ENCODE assay signal across 9 mouse cellular contexts in the genomic region with DNA sequence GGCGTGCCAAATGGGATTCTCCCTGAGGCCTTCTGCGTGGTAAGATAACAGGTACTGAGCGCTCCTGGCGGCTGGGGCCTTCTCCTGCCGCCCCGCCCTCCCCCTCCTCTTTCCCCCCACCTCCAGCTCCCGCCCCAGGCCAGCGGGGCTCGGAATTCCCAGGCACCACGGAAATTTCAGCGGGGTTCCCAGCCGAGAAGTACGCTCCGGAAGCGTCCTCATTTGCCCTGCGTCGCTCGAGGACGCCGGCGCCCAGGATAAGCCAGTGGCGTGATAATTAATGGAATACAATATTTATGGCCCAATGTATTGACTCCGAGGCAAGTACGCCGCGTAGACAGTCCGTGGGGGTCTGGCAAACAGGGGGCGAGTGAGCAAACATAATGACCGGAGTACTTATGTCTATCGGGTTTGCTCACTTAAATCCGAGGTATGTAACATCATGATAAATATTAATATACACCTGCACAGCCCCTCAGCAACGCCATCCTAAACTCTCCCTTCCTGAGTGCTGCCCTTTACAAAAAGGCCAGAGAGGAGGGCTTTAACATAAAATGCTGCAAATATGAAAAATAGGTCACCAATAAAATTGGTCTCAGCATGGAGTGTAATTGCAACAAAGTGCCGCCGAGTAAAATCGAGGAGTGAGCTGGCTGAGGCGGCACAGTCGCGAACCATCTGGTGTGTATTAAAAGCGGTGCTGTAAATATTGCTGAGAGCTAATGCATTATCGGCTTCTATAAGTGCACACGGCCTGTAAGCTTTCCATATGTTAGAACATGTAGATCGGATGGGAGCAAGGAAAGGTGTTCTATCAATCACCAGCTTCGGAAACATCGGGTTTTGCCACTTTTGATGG. TPM values are rescaled to one million over a fixed set of nuclear protein-coding genes. Genes with fewer than 3 reads are reported as not detected.
DNase-seq lines count a peak whose midpoint lies in the region; ATAC-seq and TF ChIP-seq lines count a peak whose summit lies in the region.
"Had no signal": no experiment of that assay in that cellular context is flagged by ENCODE, and none has a peak within 500 bp of the region (broad histone marks: within the 10 kb centered on the region; RNA-seq: fewer than 3 reads in every experiment).

No protein-coding gene starts in this region.

- no peak overlapping the region for H3K9ac ChIP-seq in kidney, embryonic 15.5 days
- H3K9ac ChIP-seq in forebrain, embryonic 12.5 days: peak overlapping the region; percentile 68
- H3K9ac ChIP-seq in liver, embryonic 15.5 days: no peak overlapping the region

- peaks cover 94% of the 10 kb centered on the region for H3K27me3 ChIP-seq in kidney, embryonic 15.5 days
- no peaks in the 10 kb centered on the region; the same call in 1 of the 2 replicates for H3K27me3 ChIP-seq in cerebellum, adult 2 months (ENCODE audit: control insufficient read depth, insufficient read depth, low read length)
- H3K27me3 ChIP-seq in forebrain, embryonic 12.5 days: peaks cover 64% of the 10 kb centered on the region
- peaks cover 97% of the 10 kb centered on the region for H3K27me3 ChIP-seq in liver, embryonic 15.5 days

- H3K4me1 ChIP-seq in kidney, embryonic 15.5 days: peaks cover 27% of the 10 kb centered on the region
- no peaks in the 10 kb centered on the region for H3K4me1 ChIP-seq in cerebellum, adult 2 months (ENCODE audit: control insufficient read depth, insufficient read depth, low read length)
- peaks cover 53% of the 10 kb centered on the region for H3K4me1 ChIP-seq in forebrain, embryonic 12.5 days
- H3K4me1 ChIP-seq in liver, embryonic 15.5 days (replicated peaks): no peaks in the 10 kb centered on the region

- no peak for TF ChIP-seq CTCF in cerebellum, adult 2 months (IDR thresholded peaks at IDR 0.05; ENCODE audit: borderline replicate concordance, insufficient read depth, low read depth, low read length)

- peak; percentile 13; the same call in 1 of the 2 replicates for ATAC-seq in kidney, embryonic 15.5 days (replicated peaks; ENCODE audit: low FRiP score)
- peak; percentile 12 for ATAC-seq in forebrain, embryonic 12.5 days (ENCODE audit: low FRiP score)
- no peak for ATAC-seq in liver, embryonic 15.5 days (ENCODE audit: insufficient read depth)
- ATAC-seq: Patski had no signal

- no peak overlapping the region for H3K27ac ChIP-seq in kidney, embryonic 15.5 days
- peak overlapping the region; percentile 62; the same call in 1 of the 2 replicates for H3K27ac ChIP-seq in cerebellum, adult 2 months (ENCODE audit: insufficient read depth, low read length)
- peak overlapping the region; percentile 97 for H3K27ac ChIP-seq in forebrain, embryonic 12.5 days
- H3K27ac ChIP-seq in liver, embryonic 15.5 days (replicated peaks): no peak overlapping the region

- under 1% methylated on average over 42 of the region's 44 CpGs for WGBS in kidney, embryonic 15.5 days
- 2% methylated on average over 44 of the region's 44 CpGs for WGBS in cerebellum, adult 2 months
- under 1% methylated on average over 43 of the region's 44 CpGs for WGBS in forebrain, embryonic 12.5 days
- 2% methylated on average over 44 of the region's 44 CpGs for WGBS in liver, embryonic 15.5 days (ENCODE audit: insufficient replicate concordance)

- H3K36me3 ChIP-seq in kidney, embryonic 15.5 days: no peaks in the 10 kb centered on the region
- H3K36me3 ChIP-seq in forebrain, embryonic 12.5 days (replicated peaks): no peaks in the 10 kb centered on the region
- H3K36me3 ChIP-seq in liver, embryonic 15.5 days (replicated peaks): no peaks in the 10 kb centered on the region

- no peaks in the 10 kb centered on the region for H3K9me3 ChIP-seq in kidney, embryonic 15.5 days (replicated peaks)
- H3K9me3 ChIP-seq in forebrain, embryonic 12.5 days: no peaks in the 10 kb centered on the region
- no peaks in the 10 kb centered on the region for H3K9me3 ChIP-seq in liver, embryonic 15.5 days (replicated peaks)

- peak overlapping the region; percentile 37 for H3K4me3 ChIP-seq in kidney, embryonic 15.5 days (replicated peaks)
- peak overlapping the region; percentile 80 for H3K4me3 ChIP-seq in cerebellum, adult 2 months (replicated peaks; ENCODE audit: insufficient read depth, low read depth, low read length)
- H3K4me3 ChIP-seq in forebrain, embryonic 12.5 days (replicated peaks): peak overlapping the region; percentile 42
- H3K4me3 ChIP-seq in liver, embryonic 15.5 days (replicated peaks): no peak overlapping the region

- H3K4me2 ChIP-seq in kidney, embryonic 15.5 days: peak overlapping the region; percentile 65
- peak overlapping the region; percentile 61 for H3K4me2 ChIP-seq in forebrain, embryonic 12.5 days
- H3K4me2 ChIP-seq in liver, embryonic 15.5 days: peak overlapping the region; percentile 20; the same call in 1 of the 2 replicates

- TF ChIP-seq POLR2A in cerebellum, adult 2 months (IDR thresholded peaks at IDR 0.05; ENCODE audit: borderline replicate concordance, insufficient read depth, low read length): peak; percentile 14; the same call in 1 of the 2 replicates

- no peak for DNase-seq in kidney, adult 18-20 months
- peak; percentile 56 to 70 for DNase-seq in cerebellum, adult 2 months
- no peak for DNase-seq in spleen, postnatal 14 days (ENCODE audit: low spot score in 2 of 2)
- no peak for DNase-seq in ovary, postnatal 10 days (ENCODE audit: low spot score)
- DNase-seq in MN1 (ENCODE audit: low spot score): no peak

RNA-seq across cellular contexts. Expression of a gene that starts 18.3 kb away (rescaled TPM):
- 15.1 and 18.1 TPM in 2 replicates for polyA plus RNA-seq in kidney, embryonic 15.5 days (2015; fragmentation: Nextera tagmentation; extraction: Ambion mirVana)
- polyA plus RNA-seq in cerebellum, adult 2 months (2012; rRNA removed): 71.3 and 84.5 TPM in 2 replicates
- polyA plus RNA-seq in forebrain, embryonic 12.5 days (2016; fragmentation: Nextera tagmentation; extraction: Ambion mirVana): 86.3 and 113 TPM in 2 replicates
- 0.47 and 0.50 TPM in 2 replicates for polyA plus RNA-seq in liver, embryonic 15.5 days (2015; fragmentation: Nextera tagmentation; extraction: Ambion mirVana)

Comparison
In these comparisons a context has a peak if more than half of its experiments do, and no peak if none do; other contexts are left out.
1. H3K27ac ChIP-seq: peak in cerebellum, adult 2 months (single experiment) and forebrain, embryonic 12.5 days (single experiment); none in kidney, embryonic 15.5 days (single experiment) and liver, embryonic 15.5 days (single experiment).
2. DNase-seq: peak in cerebellum, adult 2 months (2 of 2); none in kidney, adult 18-20 months (single experiment), spleen, postnatal 14 days (0 of 2), ovary, postnatal 10 days (single experiment) and MN1 (single experiment).
3. RNA of a gene that starts 18.3 kb away (polyA plus RNA-seq): 86.3 to 113 TPM in forebrain, embryonic 12.5 days, 71.3 to 84.5 TPM in cerebellum, adult 2 months and 15.1 to 18.1 TPM in kidney, embryonic 15.5 days; 0.47 to 0.50 TPM in liver, embryonic 15.5 days; every median in the first group is over 10 times any median in the second.
4. Peak in every context shown above with its lines, with median percentiles within 50 percentile points of each other: H3K4me2 ChIP-seq.